Mouse (Mus musculus) urinary bladder, postnatal 25 days (tissue): Measurements from ENCODE around the gene Tex46.

ENCODE experiments used
- DNase-seq: peaks from one replicate; pipeline ENCODE4 v3.0.0; 2022; ENCODE audit warnings: low spot score

Tex46 gene

DNA sequence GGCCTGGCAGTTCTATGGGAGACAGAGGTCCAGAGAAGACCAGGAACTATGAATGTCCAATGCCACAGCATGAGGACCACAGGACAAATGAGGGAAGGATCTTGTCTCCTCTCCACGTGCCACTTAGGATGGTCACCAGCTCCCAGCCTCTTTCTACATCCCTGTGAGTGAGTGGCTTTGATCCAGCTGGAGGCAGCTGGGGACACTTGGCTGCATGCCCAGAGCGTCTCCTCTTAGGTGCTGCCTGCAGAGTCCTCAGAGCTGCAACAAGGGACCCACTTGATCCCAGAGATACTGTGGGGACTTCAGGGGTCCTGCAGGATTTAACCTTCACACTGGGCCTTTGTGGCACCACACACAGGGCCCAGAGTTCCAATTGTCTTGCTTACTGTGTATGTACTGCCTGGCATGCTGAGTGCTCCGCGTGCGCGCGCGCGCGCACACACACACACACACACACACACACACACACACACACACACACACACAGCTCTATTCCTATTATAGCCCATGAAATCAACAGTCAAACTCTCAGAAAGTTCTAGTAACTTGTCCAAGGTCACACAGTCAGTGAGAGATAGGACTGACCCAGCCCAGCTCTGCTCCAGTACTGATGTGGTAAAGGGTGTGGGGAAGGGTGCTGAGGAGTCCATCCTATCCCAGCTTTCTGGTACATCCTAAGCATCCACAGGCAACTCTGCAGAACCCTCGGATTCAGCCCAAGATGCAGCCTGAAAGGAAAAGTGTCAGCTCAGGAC is 21.2 kb downstream of the Tex46 start:
- DNase-seq, result no peak

DNA sequence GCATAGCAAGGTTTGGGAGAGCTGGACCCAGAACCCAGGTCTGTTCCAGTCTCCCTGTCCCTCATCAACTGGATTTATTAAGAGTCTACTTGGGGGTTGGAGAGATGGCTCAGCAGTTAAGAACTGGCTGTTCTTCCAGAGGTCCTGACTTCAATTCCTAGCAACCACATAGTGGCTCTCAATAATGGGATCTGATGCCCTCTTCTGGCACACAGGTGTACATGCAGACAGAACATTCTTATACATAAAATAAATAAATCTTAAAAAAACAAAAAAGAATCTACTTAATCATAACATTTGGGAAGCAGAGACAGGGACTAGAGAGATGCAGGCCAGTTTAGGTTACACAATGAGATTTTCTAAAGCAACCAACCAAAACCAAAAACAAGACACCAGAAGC is 25.8 kb downstream of the Tex46 start:
- DNase-seq, result no peak

DNA sequence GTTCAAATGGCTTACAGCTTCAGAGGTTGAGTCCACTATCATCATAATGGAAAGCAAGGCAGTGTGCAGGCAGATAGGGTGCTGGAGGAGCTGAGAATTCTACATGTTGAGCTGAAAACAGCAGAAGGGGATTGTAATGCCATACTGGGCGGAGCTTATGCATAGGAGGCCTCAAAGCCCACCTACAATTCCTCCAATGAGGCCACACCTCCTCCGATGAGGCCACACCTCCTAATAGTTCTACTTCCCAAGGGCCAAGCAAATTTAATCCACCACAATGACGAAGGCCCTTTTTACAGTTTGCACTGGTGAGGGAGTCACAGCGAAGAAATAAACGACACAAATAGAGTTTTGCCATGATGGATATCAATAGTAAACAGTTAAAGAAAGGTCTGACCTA is 26.3 kb downstream of the Tex46 start:
- DNase-seq, result no peak

DNA sequence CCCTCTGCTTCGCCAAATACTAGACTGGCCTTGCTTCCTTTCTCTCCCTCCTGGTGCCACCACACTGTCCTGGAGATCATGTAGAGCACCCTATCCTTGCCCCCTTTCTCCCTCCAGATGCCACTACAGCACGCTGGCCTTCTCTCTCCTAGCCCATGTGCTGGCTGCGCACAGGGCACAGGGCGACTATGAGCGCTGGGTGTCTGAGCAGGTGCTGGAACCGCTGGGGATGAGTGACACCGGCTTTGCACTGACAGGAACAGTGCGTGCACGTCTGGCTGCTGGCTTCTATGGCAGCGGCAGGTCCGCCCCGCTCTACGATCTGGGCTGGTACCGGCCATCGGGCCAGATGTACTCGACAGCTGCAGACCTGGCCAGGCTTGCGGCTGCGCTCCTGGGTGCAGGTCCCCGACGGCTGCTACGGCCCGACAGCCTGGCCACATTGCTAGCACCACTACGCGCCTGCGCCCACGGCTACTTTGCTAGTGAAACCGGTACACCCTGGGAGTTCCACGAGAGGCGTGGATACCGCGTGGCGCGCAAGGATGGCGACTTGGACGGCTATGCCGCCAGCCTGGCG is 26.8 kb downstream of the Tex46 start:
- DNase-seq, result no peak

DNA sequence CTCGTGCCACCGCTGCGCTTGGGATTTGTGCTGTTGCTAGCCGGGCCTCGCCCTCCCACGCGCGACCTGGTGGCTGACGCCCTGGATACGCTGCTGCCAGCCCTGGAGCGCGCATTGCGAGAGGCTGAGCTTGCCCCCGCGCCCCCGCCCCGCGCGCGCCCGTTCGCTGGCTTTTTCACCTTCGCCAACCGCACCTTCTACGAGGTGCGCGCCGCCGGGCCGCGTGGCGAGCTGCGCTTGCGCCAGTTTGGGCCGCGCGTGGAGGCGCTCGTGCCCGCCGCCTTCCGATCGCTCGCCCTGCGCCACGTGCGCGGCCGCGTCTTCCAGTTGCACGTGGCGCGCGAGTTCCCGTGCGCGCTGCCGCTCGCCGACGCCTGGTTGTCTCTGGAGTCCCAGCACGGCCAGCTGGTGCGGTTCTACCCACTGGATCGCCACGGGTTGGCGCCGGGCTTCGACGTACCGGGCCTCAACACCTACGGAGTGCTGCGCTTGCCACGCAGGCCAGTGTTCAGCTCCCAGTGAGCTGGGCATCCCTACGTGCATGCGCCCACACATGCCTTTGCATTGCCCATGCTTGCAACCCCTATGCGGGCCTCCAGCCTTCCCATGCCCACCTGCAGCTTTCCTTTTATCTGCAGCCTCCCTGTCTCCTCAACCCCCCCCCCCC is 27.5 kb downstream of the Tex46 start:
- DNase-seq, result peak; percentile 30

DNA sequence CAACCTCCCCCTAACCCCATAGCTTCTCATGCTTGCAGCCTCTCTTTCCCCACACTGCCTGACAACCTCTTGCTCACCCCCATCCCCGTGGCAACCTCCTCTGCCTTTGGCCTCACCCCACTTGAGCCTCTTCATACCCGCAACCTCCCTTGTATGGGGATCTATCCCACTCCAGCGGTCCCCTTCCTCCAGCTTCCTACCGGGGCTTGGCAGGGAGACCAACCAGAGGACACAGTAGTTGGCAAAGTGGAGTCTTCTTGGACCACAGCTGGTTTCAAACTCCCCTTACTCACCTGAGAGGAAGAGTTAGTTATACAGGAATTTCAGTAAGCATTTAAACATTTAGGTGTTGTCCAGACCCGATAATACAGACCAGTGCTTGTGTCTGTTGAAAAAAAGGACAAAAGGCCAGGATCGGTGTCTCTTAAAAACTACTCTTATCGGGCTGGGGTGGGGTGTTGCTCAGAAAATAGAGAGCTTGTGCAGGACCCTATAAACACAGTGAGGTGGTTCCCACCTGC is 28.1 kb downstream of the Tex46 start:
- DNase-seq, result no peak

DNA sequence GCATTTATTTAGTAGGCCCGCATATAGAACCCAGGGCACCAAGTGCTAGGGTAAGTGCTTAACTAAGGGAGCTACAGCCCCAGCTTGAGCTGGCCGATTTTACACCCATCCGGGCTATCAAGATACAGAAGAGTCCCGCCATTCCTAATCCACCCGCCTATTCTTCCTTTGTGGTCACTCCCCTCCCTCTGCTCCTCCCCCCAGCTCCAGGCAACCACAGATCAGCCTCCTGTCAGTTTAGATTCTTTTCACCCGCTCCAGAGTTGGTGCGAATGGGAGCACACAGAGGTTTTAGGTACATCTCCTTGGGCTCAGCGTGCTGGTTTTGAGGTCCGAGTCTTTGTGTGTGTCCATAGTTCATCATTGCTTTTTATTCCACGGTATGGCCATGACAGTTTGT is 28.7 kb downstream of the Tex46 start:
- no peak for DNase-seq

DNA sequence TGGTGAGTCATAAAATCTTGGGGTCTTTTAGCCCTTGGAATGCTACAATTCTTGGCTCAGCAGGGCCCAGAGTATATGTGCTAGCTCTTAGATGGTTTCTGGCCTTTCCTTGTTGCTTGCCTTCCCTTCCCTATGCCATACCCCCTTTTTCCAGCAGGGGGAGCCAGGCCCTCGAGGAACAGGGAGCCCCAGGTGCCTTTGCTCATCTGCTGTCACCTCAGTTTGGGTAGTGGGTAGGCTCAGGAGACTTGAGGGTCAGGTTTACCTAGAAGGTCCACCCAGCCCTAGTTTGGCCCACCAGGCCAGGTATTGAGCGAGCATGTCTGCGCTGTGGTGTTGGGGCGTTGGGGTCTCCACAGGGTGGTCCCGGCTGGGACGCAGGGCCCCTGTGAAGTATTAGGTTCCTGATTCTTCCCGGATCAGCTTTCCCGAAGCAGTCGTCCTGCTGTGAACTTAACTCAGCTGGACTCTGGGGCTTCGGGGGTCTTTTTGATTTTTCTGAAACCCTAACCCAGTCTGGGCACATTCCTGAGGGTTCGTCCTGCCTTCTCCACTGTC is 38.8 kb downstream of the Tex46 start:
- peak; percentile 81 for DNase-seq

DNA sequence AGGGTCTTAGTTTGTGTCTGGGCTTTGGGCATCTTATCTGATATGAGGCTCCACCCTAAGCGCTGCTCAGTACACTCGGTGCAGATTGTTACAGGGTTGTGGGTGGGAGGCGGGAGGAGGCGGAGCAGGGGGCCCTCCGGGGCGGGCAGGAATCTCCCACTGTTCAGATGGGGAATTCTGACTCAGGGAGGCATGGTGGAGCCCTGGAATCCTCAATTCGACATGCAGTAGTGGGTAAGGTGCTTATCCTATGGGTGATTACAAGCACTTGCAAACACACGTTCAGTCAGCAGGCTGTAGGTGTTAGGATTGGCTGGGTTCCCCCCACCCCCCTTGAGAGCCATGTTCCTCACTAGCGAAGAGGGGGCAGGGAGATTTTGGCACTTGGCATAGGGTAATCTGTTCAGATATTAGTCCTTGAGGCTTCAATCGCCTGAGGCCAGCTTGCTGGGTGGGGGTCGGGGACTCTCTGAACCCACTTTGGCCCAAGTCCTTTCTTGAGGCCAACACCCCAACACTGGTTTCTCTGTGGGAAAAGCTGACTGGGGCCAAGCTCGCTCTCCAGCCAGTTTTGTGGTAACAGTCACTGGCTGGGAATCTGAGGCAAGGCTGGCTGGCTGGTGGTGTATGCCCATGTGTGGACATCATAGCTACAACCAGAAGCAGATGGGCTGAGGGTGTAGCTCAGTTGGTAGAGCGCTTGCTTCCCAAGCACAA is 39.4 kb downstream of the Tex46 start:
- no peak for DNase-seq

DNA sequence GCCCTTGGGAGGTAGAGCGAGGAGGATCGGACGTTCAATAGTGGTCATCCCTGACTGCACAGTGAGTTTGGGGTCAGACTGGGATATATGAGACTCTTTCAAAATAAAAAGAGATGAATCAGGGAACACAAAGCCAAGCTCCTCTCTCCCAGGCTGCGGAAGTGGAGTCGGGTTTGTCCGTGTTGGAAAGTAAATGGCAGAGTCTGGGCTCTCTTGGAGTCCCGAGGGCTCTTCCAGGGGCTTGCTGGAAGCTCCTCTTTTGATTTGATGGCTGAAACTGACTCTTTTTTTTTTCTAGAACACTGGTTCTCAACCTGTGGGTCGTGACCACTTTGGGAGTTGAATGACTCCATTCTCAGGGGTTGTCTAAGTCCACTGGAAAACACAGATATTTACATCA is 40.0 kb downstream of the Tex46 start:
- DNase-seq, result no peak

DNA sequence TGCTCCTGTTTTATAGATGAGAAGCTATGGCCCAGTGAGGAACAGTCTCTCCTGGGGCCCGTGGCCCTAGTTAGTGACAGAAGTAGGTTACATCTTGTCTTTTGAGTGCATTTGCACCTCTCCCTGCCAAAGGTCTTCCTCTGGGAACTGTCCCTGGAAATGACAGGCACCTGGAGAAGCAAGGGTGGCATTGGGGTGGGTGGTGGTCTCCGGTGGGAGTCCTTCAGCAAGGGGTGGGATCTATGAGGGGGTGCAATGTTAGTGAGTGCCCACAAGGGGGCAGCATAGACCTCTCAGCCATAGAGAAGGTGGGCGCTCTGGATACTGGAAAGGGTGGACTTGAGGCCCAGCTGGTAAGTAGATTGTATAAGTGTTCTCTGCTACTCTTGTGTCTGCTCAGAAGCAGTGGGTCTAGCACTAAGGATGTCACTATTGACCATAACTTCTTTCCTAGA is 41.1 kb downstream of the Tex46 start:
- peak; percentile 21 for DNase-seq

DNA sequence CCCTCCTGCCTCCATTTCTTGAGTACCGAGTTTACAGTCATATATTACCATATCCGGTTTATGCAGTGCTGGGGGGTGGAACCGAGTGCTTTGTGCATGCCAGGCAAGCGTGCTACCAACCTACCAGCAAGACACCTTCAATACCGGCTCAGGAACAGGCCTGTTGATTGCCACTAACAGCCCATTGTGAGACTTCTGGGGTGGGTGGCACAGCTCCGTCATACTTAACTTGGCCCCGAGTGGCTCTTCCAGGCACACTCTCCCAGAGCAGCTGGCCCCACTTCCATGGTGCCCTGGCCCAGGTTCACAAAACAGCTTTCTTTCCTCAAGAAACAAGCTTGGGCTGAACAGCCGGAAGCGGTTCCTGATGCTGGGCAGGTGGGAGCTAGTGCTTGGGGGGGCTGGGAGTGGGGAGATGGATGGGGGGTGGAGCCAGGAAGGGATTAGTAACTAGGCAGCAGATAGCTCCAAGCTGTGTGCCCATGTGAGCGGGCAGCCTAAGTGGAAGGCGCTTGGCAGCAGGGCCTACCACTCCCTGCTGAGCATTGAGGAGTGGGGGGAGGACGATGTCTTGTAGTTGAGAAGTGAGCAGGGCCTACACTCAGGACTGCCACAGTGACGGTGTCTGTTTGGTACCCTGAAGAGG is 41.8 kb downstream of the Tex46 start:
- DNase-seq, result no peak

DNA sequence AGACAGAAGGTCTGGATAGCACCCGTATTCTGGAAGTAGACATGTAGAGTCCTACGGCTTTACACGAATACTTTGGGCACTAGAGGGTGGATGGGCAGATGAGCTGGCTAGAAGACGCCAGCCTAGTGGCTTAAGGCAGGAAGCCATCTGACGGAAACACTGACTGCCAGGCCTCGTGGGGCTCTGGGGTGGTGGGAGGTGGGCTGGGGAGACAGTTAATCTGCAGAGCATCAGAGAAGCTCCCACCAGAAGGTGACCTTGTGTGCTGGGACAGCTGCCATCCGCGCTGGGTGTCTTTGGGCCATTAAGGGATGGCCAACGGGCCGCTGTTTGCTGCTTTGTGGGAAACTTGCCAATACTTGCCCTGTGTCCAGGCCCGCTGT is 42.3 kb downstream of the Tex46 start:
- no peak for DNase-seq

DNA sequence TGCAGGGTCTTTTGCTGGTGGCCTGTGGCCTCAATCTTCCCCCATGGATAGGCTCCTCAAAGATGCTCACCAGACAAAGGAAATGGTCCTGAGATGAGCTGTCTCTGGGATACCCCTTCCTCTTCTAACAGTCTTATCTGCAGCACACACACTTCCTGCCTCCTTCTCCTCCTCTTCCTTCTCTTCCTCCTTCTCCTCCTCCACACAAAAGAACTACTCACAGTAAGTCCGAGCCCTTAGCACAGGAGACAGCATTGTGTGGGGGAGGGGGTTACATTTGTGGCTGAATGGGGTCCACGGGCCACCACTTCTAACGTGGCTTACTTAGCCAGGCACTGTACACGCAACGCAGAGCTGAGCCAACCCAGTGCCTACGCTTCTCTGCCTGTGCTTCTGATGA is 42.8 kb downstream of the Tex46 start:
- no peak for DNase-seq

DNA sequence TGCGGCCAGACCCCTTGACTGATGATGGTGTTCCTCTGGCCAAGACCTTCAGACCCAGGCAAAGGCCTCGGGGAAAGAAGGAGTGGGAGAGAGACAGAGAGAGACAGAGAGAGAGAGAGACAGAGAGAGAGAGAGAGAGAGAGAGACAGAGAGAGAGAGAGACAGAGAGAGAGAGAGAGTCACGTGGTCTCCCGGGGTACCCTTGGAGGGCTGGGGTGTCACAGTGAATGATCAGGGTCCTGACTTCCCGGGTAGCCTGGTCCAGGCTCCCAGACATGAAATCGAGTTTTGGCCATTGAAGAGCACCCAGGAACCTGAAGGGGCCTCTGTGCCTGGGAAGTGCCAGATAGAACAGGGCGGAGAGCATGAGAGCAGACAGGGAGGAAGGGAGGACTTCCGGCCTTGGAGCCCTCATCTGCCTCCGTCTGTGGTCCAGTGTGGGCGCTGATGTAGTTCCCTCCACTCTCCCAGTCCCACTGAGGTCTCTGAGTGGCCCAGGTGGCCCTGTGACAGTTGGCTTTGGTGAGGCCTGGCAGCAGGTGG is 43.5 kb downstream of the Tex46 start:
- no peak for DNase-seq

DNA sequence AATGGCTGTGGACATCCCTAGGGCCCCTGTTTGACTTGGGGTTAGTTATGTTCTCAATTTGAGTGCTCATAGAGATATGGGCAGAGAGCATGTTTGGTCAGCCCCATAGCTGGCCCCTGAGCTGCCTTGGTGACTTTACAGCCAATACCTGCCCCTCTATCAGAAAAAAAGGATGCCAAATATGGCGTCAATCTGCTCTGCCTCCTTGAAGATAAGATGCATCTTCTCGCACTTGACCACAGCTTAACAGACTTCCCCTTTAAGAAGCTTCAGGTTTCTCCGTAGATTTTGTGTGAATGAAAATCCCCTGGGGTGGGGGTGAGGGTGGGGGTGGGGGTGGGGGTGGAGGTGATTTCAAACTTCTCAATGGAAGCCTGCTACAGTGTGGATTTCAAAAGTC is 47.7 kb downstream of the Tex46 start:
- no peak for DNase-seq
